Mouse (Mus musculus): ENCODE measurements around the gene Tnfrsf21.

GRCm38 (mm10) chr17:43116748-43117147, 100.4 kb downstream of the Tnfrsf21 start:
- no peak for TF ChIP-seq CTCF (IDR thresholded peaks at IDR 0.05; ENCODE audit: extremely low read depth, insufficient read depth, insufficient read length, insufficient replicate concordance)
- no peak for TF ChIP-seq POLR2A (IDR thresholded peaks at IDR 0.05; ENCODE audit: low read depth, low read length)
